14 mouse cellular contexts compared by ENCODE assay signal in the genomic region with DNA sequence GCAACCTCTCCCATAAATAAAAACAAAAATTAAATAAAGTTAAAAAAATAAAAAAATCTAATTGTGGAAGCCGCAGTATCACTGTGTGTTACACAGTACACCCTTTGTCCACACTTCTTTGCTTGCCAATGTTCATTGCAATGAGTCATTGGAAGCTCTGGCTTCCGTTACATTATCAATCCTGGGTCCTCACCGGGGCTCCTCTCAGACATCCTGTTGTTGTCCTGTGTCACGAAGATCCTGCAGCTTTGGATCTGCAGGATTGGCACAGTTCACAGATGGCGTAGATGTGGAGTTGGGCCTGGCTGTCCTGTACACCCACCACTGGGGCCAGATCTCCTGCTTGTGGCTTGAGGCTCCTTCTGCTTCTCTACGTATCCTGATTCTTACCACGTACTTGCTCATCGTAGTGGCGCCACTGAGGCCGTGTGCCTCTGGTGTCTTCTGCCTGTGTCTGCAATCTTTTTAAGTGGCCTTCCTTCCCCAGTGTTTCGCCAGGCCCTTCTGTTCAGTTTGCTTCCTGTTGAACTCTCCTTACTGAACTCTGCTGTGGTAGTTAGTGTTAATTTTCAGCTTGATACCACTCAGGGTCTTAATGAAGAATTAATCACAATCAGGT. TPM values are rescaled to one million over a fixed set of nuclear protein-coding genes. Genes with fewer than 3 reads are reported as not detected.
DNase-seq lines count a peak whose midpoint lies in the region; ATAC-seq lines count a peak whose summit lies in the region.
"Had no signal": no experiment of that assay in that cellular context is flagged by ENCODE, and none has a peak within 500 bp of the region (broad histone marks: within the 10 kb centered on the region; RNA-seq: fewer than 3 reads in every experiment).

No protein-coding gene starts in this region.

- intact Hi-C loops in heart, postnatal 14 days (cut with DNase I) = no loop called here

- H3K4me2 ChIP-seq in lung, embryonic 16.5 days (ENCODE audit: low read depth, low read length) = no peak overlapping the region

- 60% methylated on average over 11 of the region's 11 CpGs for WGBS in lung, embryonic 16.5 days

- peak; percentile 33 for DNase-seq in heart, adult 8-10 months (ENCODE audit: low spot score)
- DNase-seq in heart, postnatal 14 days = no peak
- no peak for DNase-seq in lung, postnatal 36 days
- DNase-seq in heart, postnatal 4 days = peak; percentile 25
- peak; percentile 24 to 37 for DNase-seq in lung, postnatal 4 days
- DNase-seq in gastrocnemius, adult 8-10 months (ENCODE audit: low spot score in 2 of 2) = no peak
- DNase-seq in right cerebral cortex, postnatal 36 days (ENCODE audit: low spot score in 2 of 2) = no peak
- DNase-seq: B cell, adult 2 months; cerebellum, adult 8-10 months; kidney, adult 8-10 months; thymus, adult 2 months had no signal

- no peak overlapping the region for H3K4me3 ChIP-seq in lung, embryonic 16.5 days (ENCODE audit: low read length)
- H3K4me3 ChIP-seq: erythroblast, embryonic 14.5 days had no signal

- H3K9me3 ChIP-seq in lung, embryonic 16.5 days (ENCODE audit: control insufficient read depth, low read length) = no peaks in the 10 kb centered on the region

- no peak for ATAC-seq in lung, embryonic 16.5 days (ENCODE audit: low read depth)

- no peaks in the 10 kb centered on the region for H3K36me3 ChIP-seq in lung, embryonic 16.5 days (ENCODE audit: control insufficient read depth, insufficient read depth, low read length)

- H3K27me3 ChIP-seq in lung, embryonic 16.5 days (ENCODE audit: control insufficient read depth, insufficient read depth, low read depth, low read length) = no peaks in the 10 kb centered on the region

- H3K4me1 ChIP-seq in lung, embryonic 16.5 days (replicated peaks; ENCODE audit: control insufficient read depth, insufficient read depth, low read length) = peaks cover 17% of the 10 kb centered on the region

- H3K27ac ChIP-seq in lung, embryonic 16.5 days (ENCODE audit: low read length) = peak overlapping the region; percentile 71
- H3K27ac ChIP-seq: liver, embryonic 14.5 days had no signal

- H3K9ac ChIP-seq in lung, embryonic 16.5 days (ENCODE audit: low read length) = no peak overlapping the region
- H3K9ac ChIP-seq: liver, embryonic 14.5 days had no signal

RNA-seq across cellular contexts. Expression of a gene that starts 57.2 kb away (rescaled TPM):
- 10 to 100 TPM; 19.6 to 28.6 (median 24.4) TPM for total RNA-seq in heart, adult 8-10 months (2022)
- 10 to 100 TPM; 29.0 to 31.1 TPM for total RNA-seq in heart, postnatal 14 days (2021)
- polyA plus RNA-seq in lung, embryonic 16.5 days (2015; fragmentation: Nextera tagmentation; extraction: Ambion mirVana) = 21.7 and 22.0 TPM in 2 replicates
- 10 to 100 TPM; 44.7 to 45.0 TPM for total RNA-seq in heart, postnatal 4 days (2021)
- total RNA-seq in gastrocnemius, adult 8-10 months (2022) = 10 to 100 TPM; 21.4 to 32.1 (median 26.3) TPM
- polyA plus RNA-seq: erythroblast, embryonic 14.5 days had no signal

Comparison
In these comparisons a context has a peak if more than half of its experiments do, and no peak if none do; other contexts are left out.
1. DNase-seq: peak in heart, adult 8-10 months (single experiment), heart, postnatal 4 days (single experiment) and lung, postnatal 4 days (2 of 2); none in heart, postnatal 14 days (0 of 2), lung, postnatal 36 days (single experiment), gastrocnemius, adult 8-10 months (0 of 2) and right cerebral cortex, postnatal 36 days (0 of 2).